Mouse (Mus musculus): Measurements from ENCODE around the gene Cd24a.

GRCm38 (mm10) chr10:43560765-43561164 is 17.3 kb upstream of the Cd24a start:
- TF ChIP-seq CTCF (IDR thresholded peaks at IDR 0.05; ENCODE audit: control insufficient read depth, insufficient read depth, low read length) (no peak), POLR2A (IDR thresholded peaks at IDR 0.05; ENCODE audit: borderline replicate concordance, control insufficient read depth, low read depth, low read length) (no peak)
